Mouse (Mus musculus) C2C12 (cell line): ENCODE data around the gene Bst2. TPM values are rescaled to one million over a fixed set of nuclear protein-coding genes. Genes with fewer than 3 reads are reported as not detected.
A peak's percentile ranks its signal among the peaks of the same experiment; 100 is the strongest.
"Not testable (repeated sequence)": the region's sequence is repeated elsewhere in the genome, so short reads cannot be mapped to it uniquely, and the experiment has no call there.

ENCODE experiments used
- H3K27me3 ChIP-seq: one replicate; pipeline ENCODE4 v1.6.1; 2011; ENCODE audit not compliant: control insufficient read depth, insufficient read depth, insufficient read length
- H3K36me3 ChIP-seq: one replicate; pipeline ENCODE4 v1.6.1; 2011; ENCODE audit not compliant: control insufficient read depth, insufficient read depth
- H3K4me3 ChIP-seq: one replicate; pipeline ENCODE4 v1.5.1; 2011; ENCODE audit warnings: mild to moderate bottlenecking, control low read depth; ENCODE audit not compliant: poor library complexity, insufficient read depth, severe bottlenecking
- H3K79me2 ChIP-seq: one replicate; pipeline ENCODE4 v1.6.1; 2011; ENCODE audit not compliant: control insufficient read depth, insufficient read depth
- H3K79me3 ChIP-seq: one replicate; pipeline ENCODE4 v1.6.1; 2011; ENCODE audit warnings: low read depth, control low read depth
- H3ac ChIP-seq: one replicate; pipeline ENCODE3; 2011; ENCODE audit warnings: low read depth; ENCODE audit not compliant: control insufficient read depth, insufficient read length
- CEBPB ChIP-seq: IDR thresholded peaks from one replicate; pipeline ENCODE4 v1.6.1; 2011; ENCODE audit warnings: low read depth, mild to moderate bottlenecking, control low read depth, moderate library complexity
- CTCF ChIP-seq: IDR thresholded peaks from one replicate; pipeline ENCODE4 v1.5.1; 2011; ENCODE audit not compliant: control insufficient read depth, insufficient read depth, insufficient read length
- FOSL1 ChIP-seq: IDR thresholded peaks from one replicate; pipeline ENCODE4 v1.8.0; 2011; ENCODE audit warnings: mild to moderate bottlenecking, low read length; ENCODE audit not compliant: poor library complexity, insufficient read depth, severe bottlenecking
- MAX ChIP-seq: IDR thresholded peaks from one replicate; pipeline ENCODE4 v1.6.1; 2011; ENCODE audit warnings: mild to moderate bottlenecking, control low read depth
- MYOD1 ChIP-seq: IDR thresholded peaks from one replicate; pipeline ENCODE4 v1.6.1; 2011; ENCODE audit warnings: low read depth; ENCODE audit not compliant: control insufficient read depth, insufficient read length
- MYOG ChIP-seq: IDR thresholded peaks from one replicate; pipeline ENCODE4 v1.6.1; 2011; ENCODE audit not compliant: control insufficient read depth, insufficient read length; ENCODE audit errors: extremely low read depth
- USF1 ChIP-seq: IDR thresholded peaks from one replicate; pipeline ENCODE4 v1.6.1; 2011; ENCODE audit warnings: low read depth, mild to moderate bottlenecking, control low read depth, moderate library complexity
- polyA plus RNA-seq: library from polyadenylated mRNA; unstranded; fragments of >200 nt; fragmentation: generic; extraction: Trizol; gene quantifications from one replicate; pipeline ENCODE4 v1.2.1, GENCODE M21; 2012; ENCODE audit warnings: missing spikeins

Bst2 gene
- polyA plus RNA-seq, 1 experiment: 12.1 TPM

DNA sequence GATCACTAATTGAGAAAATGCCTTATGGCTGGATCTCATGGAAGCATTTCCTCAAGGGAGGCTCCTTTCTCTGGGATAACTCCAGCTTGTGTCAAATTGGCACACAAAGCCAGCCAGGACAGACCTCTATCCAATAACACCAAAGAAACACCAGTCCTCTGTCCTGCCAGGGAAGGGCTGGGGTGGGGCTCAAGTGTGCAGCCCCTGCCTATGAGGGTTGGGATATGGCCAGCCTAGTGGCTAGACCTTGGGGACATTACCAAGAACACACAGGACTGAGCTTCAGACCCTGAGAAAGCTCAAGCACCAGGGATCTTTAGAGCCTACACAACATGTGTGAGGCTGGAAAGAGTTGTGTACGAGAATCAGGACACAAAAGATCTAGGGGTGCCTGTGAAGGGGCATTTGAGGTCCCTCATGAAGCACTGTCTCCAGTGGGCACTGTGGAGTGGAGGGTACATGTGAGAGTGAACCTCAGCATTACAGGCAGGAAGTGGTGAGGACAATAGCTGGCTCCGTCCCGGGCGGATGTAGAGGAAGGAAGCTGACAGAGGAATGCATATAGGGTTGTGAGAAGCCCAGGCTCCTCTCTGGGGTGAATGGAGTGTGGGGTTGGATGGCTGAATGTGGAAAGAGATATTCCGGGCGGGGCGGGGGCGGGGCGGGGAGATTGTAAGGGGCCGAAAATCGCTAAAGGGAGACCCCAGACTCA lies 8.7 kb downstream of the Bst2 start:
- H3ac ChIP-seq: no peak overlapping the region
- H3K27me3 ChIP-seq: peaks cover 8% of the 10 kb centered on the region
- no peaks in the 10 kb centered on the region for H3K36me3 ChIP-seq
- H3K4me3 ChIP-seq: no peak overlapping the region
- TF ChIP-seq USF1 (no peak), CTCF (no peak), MYOD1 (no peak), CEBPB (no peak), FOSL1 (no peak), MAX (no peak), MYOG (no peak)
- no peaks in the 10 kb centered on the region for H3K79me3 ChIP-seq
- H3K79me2 ChIP-seq: no peaks in the 10 kb centered on the region

DNA sequence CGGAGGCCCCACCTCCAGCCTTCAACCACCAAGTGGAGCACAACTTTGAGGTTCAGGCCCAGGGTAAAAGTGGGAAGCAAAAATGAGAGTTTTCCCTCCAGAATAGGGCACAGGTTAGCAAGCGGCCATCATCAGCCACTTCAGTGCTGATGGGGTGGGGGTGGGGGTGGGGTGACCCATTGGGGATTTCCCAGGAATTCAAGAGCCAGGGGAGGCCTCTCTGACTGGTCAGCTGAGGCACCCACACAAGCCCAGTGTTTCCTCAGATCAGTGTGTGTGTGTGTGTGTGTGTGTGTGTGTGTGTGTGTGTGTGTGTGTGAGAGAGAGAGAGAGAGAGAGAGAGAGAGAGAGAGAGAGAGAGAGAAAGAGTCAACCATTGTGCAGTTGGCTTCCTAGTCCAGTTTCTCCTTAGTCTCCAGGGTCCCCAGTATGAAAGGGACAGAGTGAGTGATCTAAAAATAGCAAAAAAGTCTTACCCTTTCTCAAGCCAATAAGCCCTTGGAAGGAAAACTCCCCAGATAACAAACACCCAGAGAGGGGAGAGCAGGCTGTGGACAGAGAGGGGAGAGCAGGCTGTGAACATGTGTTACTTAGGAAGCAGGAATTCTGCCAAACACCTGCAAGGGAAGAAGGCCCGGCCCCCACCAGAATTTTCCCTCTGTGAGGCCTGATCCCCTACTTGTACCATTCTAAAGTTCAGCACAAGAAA lies 9.9 kb downstream of the Bst2 start:
- no peak overlapping the region for H3ac ChIP-seq
- H3K27me3 ChIP-seq: peaks cover 8% of the 10 kb centered on the region
- H3K79me2 ChIP-seq: no peaks in the 10 kb centered on the region
- H3K4me3 ChIP-seq: no peak overlapping the region
- H3K36me3 ChIP-seq: no peaks in the 10 kb centered on the region
- TF ChIP-seq CTCF (no peak), MYOG (no peak), MAX (no peak)
- no peaks in the 10 kb centered on the region for H3K79me3 ChIP-seq

DNA sequence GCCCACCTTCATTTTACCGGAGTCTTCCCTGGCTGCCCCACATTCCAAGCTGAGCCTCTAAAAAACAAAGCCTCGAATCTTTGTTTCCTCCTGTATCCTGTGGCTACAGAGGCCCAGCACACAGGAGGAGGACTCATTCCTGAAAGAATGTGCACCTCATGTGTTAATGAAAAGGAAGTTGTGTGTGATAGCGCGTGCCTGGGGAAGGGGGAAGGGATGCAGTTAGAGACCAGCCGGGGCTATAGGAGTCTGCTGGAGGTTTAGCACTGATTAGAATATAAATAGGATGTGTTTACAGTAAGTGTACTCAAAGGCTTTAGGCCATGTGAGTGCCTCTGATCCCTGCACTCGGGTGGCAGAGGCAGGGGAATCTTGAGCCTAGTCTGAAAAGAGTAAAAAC lies 11.0 kb downstream of the Bst2 start:
- Histone ChIP-seq H3K4me3 (no peak overlapping the region), H3K36me3 (no peaks in the 10 kb centered on the region), H3ac (no peak overlapping the region), H3K79me2 (no peaks in the 10 kb centered on the region), H3K79me3 (no peaks in the 10 kb centered on the region), H3K27me3 (peaks cover 8% of the 10 kb centered on the region)
- TF ChIP-seq MYOD1 (no peak), USF1 (no peak), CTCF (no peak), CEBPB (no peak), FOSL1 (no peak), MAX (no peak), MYOG (no peak)

DNA sequence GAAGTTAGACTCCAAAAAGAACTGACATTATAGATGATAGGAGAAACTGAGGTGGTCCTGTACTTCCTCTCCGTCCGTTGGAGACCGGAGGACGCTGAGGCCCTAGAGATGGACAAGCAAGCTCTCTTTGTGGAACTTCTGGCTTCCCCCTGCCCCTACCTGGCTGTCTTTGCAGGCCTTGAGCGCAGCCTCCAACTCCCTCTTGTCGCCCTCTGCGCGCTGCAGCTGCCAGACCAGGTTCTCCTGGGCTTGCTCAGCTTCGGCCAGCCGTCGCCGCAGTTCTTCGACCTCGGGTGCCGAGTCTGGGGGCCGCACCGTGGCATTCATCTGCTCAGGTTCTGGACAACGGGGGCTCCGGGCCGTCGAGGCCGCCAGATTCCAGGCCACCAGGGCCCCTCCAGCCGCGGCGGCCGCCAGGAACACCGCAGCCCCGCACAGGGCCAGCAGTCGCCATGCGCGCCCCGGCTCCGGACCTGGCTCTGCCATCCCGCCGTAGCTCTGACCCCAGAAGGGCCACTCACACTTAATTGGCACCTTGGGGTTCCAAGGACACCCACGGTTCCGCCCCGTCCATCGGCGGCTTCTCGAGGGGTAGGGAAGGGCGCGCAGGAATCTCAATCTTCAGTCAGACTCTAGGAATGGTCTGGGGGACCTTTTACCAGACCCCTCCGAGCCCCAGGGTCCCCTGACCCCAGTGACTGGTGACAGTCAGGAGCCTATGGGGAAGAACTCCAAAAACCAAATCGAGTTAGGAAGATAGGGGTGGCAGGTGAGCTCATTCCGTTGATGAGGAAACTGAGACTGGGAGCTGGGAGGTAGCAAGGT lies 11.8 kb downstream of the Bst2 start, which contains the start of gene Ccdc194:
Gene Ccdc194, minus strand, starts transcription at position 486 of the 825 bp plus-strand sequence.
- Histone ChIP-seq H3ac (no peak within 1 kb of the TSS), H3K79me2 (no peaks in the 10 kb centered on the region), H3K79me3 (no peaks in the 10 kb centered on the region), H3K27me3 (peaks cover 8% of the 10 kb centered on the region), H3K36me3 (no peaks in the 10 kb centered on the region), H3K4me3 (no peak within 1 kb of the TSS)
- TF ChIP-seq MYOD1 (no peak), MAX (no peak), FOSL1 (no peak), MYOG (no peak), CTCF (no peak), CEBPB (no peak)

- Histone ChIP-seq H3K79me2 (no peaks in the 10 kb centered on the region), H3K27me3 (peaks cover 5% of the 10 kb centered on the region), H3K36me3 (no peaks in the 10 kb centered on the region), H3K4me3 (no peak overlapping the region), H3K79me3 (no peaks in the 10 kb centered on the region), H3ac (no peak overlapping the region)
- no peak for TF ChIP-seq FOSL1
- peak; percentile 88 for TF ChIP-seq MYOD1
- peak; percentile 78 for TF ChIP-seq MAX
- no peak for TF ChIP-seq CEBPB
- TF ChIP-seq MYOG: no peak
- TF ChIP-seq CTCF: peak; percentile 96
- TF ChIP-seq USF1: peak; percentile 82
These were observed 15.6 kb downstream of the Bst2 start for GRCm38 (mm10) chr8:71521634-71522033.

DNA sequence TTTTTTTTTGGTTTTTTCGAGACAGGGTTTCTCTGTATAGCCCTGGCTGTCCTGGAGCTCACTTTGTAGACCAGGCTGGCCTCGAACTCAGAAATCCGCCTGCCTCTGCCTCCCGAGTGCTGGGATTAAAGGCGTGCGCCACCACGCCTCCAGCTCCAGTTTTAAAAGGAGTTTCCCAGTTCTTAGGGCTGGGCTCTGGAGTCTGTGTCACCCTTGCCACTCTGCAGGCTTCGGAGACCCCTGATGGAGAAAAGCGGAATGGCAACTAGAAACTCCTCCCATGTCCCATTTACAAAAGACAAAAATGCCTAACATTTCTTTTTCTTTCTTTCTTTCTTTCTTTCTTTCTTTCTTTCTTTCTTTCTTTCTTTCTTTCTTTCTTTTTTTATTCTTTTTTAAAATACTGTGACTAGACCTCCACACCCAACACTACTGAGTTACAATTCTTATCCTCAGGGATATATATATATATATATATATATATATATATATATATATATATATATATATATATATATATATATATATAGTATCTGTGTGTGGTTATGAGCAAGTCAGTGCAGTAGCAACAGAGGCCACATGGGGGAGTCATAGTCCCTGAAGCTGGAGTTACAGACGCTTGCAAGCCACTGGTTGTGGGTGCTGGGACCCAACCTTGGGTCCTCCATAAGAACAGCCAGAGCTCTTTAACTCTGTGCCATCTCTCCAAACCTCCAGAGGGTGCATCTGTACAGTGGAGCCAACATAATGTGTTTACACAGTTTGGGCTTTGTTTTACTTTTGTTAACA lies 18.0 kb downstream of the Bst2 start:
- not testable (repeated sequence) for H3K36me3 ChIP-seq, H3K4me3 ChIP-seq, H3K79me3 ChIP-seq, H3K27me3 ChIP-seq, H3ac ChIP-seq, H3K79me2 ChIP-seq
